Mouse (Mus musculus) left cerebral cortex, adult 11 months (tissue): Measurements from ENCODE around the gene Stac.

Source experiments
- DNase-seq: peaks from one replicate; pipeline ENCODE4 v3.0.0; 2022; ENCODE audit warnings: low spot score

Gene Stac

DNA sequence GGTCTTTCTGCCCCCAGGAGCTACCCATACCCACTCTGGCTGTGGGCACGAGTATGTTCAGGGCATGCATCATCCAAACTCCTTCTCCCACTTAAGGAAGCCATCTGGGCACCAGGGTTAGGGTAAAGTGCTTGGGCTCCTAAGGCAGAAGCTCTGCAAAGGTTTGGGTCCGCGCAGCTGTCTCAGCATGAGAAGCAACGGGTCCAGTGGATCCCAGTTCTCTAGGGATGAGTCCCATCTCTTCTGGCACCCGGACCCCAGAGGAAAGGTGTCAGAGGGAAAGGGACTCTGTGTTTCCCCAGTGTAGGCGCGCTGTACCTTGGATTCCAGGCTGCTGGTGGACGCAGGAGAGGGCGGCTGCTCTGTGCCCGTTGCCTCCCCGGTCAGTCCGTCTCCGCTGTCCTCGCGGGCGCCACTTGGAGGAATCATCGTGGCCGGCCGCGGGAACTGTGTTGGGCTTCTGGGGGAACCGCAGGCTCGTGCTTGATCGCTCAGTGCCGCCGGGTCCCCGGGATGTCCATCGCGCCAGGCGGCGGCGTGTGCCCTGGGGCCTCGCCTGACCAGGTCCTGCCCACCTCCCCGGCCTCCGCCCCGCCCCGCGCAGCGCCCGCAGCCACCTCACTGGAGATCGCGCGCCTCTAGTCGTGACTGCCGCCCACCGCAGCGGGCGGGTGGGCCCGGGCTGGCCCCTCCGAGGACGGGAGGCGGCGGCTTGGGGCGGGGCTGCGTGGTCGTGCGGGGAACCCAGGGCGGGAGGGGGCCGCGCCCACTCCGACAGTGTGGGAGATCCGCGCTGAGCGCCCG is at the start of gene Stac:
Gene Stac, minus strand, starts transcription at position 669 of the 804 bp plus-strand sequence.
- DNase-seq, result no peak

DNA sequence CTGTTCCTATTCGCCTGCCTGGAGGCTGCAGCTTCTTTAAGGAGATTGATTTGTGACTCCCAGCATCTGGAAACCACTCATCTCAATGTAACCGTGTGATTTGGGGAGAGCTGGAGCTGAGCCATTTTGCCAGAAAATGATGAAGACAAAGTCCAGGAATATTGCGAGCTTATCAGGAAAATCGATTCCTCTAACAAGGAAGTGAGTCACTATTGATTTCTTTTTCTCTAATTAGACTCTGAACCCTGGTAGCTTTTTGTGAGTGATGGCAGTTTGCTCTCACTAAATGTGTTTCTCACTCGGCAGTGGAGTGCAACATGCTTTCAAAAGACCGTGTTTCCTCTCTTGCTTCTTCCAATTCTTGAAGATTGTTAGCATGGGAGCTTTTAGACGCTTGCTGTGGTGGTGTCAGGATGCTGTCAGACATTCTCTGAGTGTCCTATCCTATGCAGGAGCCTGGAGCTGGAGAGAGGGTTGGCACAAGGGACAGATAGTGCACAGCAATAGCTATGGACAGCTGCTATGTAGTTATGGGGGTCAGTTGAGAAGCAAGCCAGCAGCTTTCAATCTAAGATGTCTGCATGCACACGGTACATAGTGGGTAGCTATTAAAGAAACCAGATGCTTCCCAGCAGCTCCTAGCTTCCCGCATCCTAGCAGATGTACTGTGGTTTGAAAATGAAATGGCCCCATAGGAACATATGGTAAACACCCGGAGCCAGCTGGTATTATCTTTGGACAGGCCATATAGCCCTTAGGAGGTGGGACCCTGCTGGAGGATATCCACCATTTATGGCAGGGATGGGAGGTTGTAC is 49.5 kb upstream of the Stac start:
- no peak for DNase-seq

DNA sequence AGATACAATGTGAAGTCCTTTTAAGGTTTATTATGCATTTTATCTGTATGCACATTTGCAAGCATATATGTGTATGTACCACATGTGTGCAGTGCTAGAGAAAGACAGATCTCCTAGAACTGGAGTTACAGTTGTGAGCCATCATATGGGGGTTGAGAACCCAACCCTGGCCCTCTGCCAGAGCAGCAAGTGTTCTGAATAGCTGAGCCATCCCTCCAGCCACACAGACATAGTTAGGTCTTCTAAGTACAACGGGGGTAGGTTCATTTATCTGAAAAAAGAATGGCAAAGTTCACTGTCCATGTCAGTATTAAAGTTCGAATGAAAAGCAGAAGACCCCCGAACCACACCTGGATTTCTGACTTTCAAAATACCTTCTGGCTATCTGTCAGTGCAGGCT is 48.9 kb upstream of the Stac start:
- DNase-seq, result no peak

DNA sequence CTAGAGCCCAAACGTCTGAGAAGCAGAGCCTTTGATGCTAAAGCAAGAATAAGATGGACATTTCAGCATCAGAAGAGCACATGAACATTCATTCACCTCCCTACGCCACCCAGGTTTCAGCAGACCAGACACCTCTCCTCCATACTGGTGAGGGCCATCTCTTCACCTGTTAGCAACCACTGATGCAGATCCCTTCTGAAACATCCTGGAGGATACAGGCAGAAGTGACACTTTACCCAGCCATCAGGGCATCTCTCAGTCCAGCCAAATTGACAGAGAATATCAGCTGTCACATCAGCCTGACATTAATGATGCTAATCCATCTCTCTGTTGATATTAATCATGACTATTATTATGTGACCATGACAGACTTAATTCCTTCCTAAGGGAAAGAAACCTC is 47.6 kb upstream of the Stac start:
- DNase-seq, result no peak

DNA sequence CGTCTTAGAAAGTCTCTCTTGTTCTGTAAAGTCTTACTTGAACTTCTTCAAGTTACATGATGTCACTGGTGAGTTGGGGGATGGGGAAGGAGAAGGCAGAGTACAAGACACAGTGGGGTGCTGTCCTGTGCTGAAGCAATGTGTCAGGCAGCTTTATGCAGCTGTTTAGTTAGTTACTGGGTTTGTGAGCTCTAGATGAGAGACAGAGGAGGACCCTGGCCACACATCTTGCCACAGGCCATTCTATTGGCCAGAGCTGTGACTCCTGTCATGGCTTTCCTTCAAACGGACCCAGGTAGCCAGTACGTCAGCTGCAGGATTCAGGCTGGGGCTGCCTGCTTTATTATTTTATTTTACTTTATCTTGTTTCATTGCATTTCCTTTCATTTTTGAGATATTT is 45.8 kb upstream of the Stac start:
- no peak for DNase-seq

DNA sequence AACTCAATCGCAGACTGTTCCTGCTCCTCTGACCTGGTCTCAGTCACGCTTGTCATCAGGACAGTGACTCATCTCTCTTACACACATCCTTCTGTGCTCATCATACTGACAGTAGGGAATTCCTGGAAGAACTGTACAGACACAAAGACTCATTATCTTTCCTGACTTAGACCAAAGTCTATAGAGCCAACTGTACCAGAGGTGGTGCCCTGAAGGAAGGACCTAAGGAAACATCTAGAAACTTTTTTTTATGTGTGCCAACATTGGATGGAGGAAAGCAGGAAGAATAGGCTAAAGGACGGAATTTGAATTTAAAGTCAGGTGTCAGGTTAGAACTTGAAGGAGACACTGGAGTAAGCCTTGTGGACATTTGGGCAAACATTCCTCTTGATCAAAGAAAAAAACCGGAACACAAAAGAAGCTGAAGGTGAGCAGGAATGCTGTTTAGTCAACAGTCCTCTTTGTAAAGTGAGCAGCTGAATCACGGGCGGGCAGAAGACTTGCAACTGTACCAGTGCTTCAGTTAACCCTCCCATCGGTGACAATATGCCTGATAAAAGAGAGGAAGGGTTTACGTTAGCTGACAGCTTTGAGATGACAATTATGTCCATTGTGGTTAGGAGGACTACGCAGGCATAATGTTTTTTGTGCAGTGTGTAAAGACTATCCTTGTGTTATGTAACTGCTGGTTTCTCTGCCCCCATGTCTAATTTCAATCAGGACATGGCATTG is 42.0 kb upstream of the Stac start:
- no peak for DNase-seq

DNA sequence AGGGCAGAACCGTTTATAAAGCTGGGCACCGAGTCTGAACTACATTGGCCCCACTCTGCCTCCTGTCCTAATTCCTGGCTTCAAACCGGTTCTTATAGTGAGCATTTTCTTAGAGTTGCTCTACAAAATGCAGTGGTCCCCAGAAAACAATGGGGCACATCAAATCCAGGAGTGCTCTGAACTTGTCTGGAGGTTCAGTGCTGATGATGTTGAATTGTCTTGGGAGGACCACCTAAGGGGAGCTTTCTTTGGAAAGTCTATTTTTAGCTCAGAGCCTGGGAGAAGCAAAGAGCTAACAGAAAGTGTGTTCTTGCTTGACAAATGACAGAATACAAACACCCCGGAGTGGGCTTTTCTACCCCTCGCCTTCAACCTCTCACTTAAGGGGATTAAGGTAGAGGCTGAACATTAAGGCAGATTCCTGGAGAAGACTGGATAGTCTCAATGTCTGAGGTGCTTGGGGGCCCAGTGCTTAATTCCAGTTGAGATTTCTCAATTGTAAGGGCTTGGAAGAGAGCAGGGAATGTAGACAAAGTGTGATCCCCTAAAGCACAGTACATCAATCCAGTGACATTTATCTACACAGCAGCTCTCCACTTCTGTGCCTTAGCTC is 34.9 kb upstream of the Stac start:
- no peak for DNase-seq

DNA sequence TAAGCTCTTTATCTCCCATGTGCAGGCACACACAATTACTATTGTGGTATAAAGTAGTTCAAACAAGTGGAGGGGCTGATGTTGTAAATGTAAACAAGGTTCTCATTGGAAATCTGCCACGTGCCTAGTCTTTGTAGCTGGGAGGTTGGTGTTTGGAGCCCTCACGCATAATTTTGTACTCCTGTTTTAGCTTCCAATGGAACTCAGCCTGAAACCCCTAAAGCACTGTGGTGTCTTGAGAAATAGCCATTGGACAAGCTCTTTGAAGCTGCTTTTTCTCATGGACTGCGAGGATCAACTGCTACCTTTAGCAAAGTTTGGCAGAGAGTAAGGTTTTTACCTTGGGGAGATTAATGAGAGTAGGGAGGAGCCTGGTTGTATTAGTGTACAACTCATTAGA is 24.3 kb upstream of the Stac start:
- DNase-seq, result no peak

DNA sequence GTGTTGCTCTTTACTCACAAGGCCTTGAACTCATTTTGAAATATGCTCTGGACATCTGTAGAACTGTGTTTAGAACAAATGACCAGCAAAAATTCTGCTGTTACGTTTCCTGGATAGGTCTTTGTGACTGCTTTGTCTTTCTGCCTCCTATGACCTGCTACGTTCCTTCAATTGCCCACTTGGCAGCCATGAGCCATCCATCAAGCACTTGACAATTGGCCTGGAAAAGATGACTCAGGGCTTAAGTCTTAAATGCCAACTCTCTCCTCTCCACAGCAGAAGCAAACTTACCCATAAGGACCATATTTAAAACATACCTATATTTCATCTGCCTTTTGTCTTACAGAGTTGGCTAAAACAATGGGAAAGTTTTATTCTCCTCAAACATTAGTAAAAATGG is 10.0 kb upstream of the Stac start:
- no peak for DNase-seq

DNA sequence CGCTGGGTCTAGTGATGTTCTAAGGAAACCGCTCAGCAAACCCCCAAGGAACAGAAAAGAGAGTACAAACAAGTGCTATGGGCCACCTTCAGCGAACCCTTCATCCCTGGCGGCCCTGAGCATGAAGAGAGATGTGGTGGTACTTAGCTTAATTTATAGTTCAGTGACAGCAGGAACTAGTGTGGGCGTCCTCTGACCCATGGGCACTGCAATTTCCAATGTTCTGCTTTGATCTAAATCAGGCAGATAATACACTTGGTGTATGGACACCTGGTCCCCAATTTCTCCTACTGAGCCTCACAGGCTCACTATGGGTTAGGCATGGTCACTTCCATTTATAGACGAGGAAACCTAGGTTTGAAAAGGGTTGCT is 322 bp upstream of the Stac start:
- DNase-seq, result no peak

DNA sequence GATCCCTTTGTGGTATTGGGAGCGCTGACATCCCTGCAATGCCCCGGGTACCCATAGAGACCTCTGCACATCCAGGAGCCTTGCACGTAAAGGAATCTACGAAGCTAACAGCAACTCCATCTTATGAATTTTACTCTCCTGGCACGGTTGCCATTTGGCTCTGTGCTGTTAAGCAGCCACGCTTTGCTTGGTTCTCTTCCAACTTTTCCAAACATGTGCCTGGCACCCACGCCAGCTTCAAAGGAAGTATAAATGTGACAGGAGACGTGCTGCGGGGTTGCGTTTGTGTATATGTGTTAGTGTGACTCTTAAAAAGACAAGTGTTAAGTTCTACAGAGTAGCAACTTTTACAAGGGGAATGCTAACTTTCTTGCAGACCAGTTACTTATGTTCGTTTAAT is 1.0 kb downstream of the Stac start:
- peak; percentile 24 for DNase-seq

DNA sequence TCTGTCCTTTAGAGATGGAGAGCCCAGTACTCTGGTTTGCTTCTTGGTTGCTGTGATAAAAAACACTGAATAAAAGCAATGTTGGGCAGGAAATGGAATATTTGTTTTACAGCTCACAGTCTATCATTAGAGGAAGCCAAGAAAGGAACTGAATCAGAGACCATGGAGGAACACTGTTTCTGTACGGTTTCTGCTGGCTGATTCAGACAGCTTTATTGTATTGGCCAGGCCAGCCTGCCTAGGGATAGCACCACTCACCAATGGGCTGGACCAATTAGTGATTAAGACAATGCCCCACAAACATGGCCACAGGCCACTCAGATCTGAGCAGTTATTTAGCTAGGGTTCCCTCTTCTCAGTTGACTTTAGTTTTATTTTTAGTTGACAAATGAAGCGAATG is 6.0 kb downstream of the Stac start:
- DNase-seq, result no peak

DNA sequence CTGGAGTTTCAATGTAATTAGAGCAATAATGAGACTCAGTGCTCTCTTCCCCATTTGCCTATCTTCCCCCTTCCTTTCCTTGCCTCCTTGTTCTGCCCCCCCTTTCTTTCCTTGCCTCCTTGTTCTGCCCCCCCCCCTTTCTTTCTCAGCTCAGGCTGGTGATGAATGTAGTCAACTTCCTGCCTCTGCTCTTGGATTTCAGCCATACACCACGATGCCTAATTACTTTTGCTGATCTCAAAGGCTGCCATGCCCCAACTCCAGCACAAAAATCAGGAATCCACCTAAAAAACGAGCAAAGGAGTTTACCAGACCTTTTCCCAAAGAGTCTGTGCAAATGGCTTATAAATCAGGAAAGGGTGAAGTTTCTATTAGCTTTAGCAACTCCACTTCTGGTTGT is 10.6 kb downstream of the Stac start:
- no peak for DNase-seq

DNA sequence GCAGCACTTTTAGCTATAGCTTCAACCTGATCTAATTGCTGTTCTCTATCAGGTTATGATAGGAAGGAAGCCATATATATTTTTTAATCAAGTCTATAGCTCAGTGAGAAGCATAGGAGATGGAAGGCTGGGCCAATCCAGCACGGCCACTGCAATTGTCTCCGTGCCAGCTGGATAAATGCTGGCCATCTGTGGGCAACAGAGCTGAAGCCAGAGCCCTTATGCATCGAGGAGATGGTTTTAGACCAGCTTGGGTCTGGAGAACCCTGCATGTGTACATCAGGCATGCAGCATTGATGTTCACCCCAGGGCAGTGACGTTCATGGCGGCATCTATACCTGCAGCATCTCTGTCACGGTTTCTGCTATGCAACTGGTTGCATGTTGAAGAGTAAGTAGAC is 20.3 kb downstream of the Stac start:
- DNase-seq, result no peak

DNA sequence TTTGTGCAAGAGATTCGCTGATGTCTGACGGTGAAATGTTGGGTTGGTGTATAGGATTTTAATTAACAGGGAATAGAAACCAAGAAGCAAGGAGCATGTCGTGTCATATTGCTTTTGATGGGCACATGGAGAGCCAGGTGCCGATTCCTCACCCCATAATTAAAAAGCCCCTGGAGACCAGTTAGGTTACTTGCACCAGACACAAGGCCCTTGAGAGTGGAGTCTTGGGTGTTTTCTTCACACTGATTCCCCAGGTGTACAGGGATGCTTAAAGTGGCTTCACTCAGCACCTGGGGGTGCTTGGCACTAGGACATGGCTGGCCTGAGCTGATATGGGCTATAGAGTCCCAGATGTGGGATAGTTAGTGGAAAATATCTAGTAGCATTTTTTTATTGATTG is 35.1 kb downstream of the Stac start:
- no peak for DNase-seq

DNA sequence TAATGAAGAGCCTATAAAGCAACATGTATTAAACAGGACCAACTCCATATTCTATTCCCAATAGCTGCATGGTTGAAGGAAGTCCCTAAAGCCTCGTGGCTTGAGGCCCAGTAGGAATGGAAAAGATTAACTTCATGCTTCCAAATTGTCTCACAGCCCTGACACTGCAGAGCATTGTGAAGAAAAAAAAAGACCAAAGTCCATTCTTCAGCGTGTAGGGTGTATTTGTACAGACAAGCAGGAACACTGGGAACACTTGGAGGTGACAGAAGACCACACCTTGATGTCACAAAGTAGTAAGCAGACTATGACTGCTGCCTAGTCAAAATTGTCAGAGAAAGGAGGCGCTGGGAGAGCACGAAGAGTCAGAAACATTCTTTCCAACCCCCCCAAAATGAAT is 45.9 kb downstream of the Stac start:
- no peak for DNase-seq

DNA sequence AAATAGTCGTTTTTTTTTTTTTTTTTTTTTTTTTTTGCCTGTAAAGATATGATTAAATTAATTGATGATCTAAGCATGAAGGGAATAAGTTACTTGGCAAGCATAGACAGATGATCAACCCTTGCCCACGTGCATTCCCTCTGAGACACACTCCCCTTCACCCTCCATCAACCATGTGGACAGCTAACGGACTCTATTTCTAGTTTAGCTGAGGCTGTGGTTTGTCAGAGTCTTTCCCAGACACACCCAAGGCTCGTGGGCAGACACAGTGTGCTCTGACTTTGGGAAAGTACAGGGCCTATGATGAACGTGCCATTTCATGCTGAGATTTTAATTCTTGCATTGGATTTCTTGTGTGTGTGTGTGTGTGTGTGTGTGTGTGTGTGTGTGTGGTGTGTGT is 46.8 kb downstream of the Stac start:
- DNase-seq, result no peak

DNA sequence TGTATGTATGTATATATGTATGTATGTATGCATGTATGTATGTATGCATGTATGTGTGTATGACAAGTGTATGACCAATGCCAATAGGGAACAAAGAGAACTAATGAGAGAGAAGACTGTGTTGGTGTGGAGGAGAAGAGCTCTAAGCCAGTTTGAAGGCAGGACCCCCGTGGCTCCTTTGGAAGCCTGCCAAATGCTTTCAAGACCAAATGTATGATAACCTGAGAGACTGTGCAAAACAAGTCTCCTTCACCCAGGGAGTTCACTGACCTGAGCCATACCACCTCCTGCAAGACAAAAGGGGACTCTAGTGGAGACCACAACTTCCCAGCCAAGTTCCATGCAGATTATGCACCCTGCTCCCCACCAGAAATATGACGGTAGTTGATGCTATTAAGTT is 52.5 kb downstream of the Stac start:
- no peak for DNase-seq

DNA sequence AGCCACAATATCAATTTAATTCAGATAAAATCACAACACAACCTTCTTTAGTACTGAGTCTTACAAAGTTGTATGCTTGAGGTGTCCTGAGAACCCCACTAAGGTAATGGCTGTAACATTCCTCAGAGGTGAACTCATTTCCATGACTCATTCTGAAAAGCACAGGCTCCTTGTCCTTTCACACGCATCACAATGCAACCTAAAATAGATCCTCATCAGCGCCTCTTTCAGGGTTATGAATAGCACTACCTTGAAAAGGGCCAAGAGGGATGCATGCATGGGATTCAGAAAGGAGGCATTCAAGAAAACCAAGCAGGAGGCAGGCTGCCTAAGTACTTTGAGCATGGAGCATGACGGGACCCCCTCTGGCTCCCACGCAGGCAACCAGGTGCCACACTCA is 57.3 kb downstream of the Stac start:
- no peak for DNase-seq

DNA sequence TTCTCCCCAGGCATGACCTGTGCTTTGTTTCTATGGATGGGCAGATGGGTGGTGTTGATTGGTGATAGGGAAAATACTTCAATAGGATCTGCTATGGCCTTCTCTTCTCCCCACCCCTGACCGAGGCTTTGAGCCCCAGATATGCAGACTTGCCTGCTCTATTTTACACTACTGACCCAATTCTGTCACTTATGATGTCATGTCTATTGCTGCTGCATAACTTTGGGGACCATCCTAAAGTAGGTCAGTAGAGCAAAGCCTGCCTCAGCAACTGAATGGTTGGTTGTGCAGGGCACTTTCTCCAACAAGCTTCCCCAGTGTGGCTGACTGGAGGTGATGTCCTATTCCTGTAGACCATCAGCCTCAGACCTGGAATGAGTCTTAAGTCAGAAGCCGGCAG is 69.0 kb downstream of the Stac start:
- DNase-seq, result no peak

DNA sequence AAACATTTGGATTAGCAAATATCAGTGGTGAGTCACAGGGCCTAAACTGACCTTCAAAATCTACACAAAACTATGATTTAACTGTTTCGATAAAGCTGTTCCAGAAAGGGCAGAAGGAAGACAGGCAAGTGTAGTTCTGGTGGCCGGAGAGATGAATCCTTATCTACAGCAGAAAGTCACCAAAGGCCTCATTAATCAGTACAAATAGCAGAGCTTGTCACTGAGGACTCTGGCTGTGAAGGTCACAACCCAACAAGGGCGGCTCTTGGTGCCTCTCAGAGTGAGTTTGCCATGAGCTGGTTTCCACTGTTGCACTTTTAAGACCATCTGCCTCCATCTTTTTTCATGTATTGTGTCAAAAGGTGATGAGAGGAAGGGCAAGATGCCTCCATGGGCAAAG is 78.8 kb downstream of the Stac start:
- no peak for DNase-seq

DNA sequence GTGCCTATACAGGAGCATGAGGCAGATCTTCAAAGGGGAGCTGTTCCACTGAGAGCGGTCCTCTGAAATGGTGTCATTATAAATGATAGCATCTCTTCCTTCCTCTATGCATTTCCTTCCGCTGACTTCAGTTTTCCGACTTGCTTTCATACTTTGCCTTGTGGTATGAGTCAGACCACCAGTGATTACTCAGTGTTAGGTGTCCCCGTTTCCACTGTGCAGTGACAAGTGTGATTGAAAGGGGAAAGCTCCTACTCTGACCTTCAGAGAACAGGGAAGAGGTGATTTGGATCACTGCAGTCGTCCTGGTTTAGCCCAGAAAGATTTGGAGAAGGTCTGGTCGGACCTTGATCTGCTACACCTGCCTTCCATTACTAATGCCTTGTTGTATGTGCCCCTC is 81.4 kb downstream of the Stac start:
- DNase-seq, result no peak

DNA sequence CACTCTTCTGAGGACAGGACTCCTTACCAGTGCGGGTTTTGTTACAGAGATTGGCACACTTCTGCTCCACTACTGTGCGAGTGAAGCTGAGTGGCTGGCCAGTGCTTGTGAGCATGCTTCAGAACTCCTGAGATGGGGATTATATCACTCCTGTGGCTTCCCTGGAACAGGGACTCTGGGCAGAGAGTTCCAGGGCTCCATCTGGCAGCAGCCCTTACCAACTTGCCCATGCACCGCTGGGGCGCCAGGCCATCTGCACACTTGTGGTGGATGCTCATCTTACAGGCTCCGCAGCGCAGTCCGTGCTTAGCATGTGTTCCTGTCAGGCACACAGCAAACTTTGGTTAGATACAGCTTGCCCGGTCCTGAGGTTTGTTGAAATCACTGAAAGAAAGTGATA is 83.5 kb downstream of the Stac start:
- DNase-seq, result no peak
